Mouse (Mus musculus): Measurements from ENCODE around the gene Tars2. TPM values are rescaled to one million over a fixed set of nuclear protein-coding genes. Genes with fewer than 3 reads are reported as not detected.

Gene Tars2
- polyA plus RNA-seq, 1 experiment: 29.3 TPM

Other genes with a start within 250 kb of the Tars2 start
- 8.2 and 18.1 TPM in 2 replicates for gene Ctss, start 233.4 kb downstream of the Tars2 start, polyA plus RNA-seq (2012; rRNA removed)
- not detected in 2 replicates for gene Hormad1, start 200.5 kb downstream of the Tars2 start, polyA plus RNA-seq (2012; rRNA removed)
- 7.6 and 10.4 TPM in 2 replicates for gene Golph3l, start 171.3 kb downstream of the Tars2 start, polyA plus RNA-seq (2012; rRNA removed)
- 9.9 and 13.2 TPM in 2 replicates for gene Ensa, start 135.2 kb downstream of the Tars2 start, polyA plus RNA-seq (2012; rRNA removed)
- 31.9 and 43.0 TPM in 2 replicates for gene Mcl1, start 101.4 kb downstream of the Tars2 start, polyA plus RNA-seq (2012; rRNA removed)
- 5.2 and 6.0 TPM in 2 replicates for gene Adamtsl4, start 72.3 kb downstream of the Tars2 start, polyA plus RNA-seq (2012; rRNA removed)
- gene Ecm1, start 20.6 kb downstream of the Tars2 start, polyA plus RNA-seq (2012; rRNA removed): 494 and 636 TPM in 2 replicates
- gene Rprd2, start 58.7 kb upstream of the Tars2 start, polyA plus RNA-seq (2012; rRNA removed): 12.6 and 13.9 TPM in 2 replicates
- 12.4 and 14.6 TPM in 2 replicates for gene Prpf3, start 95.7 kb upstream of the Tars2 start, polyA plus RNA-seq (2012; rRNA removed)
- gene Mrps21, start 111.3 kb upstream of the Tars2 start, polyA plus RNA-seq (2012; rRNA removed): 172 and 274 TPM in 2 replicates
- 5.1 and 6.0 TPM in 2 replicates for gene Ciart, start 122.0 kb upstream of the Tars2 start, polyA plus RNA-seq (2012; rRNA removed)
- gene BC028528, start 131.8 kb upstream of the Tars2 start, polyA plus RNA-seq (2012; rRNA removed): 5.7 and 8.1 TPM in 2 replicates
- 177 and 182 TPM in 2 replicates for gene Aph1a, start 133.8 kb upstream of the Tars2 start, polyA plus RNA-seq (2012; rRNA removed)
- 206 TPM in 2 replicates for gene Car14, start 144.5 kb upstream of the Tars2 start, polyA plus RNA-seq (2012; rRNA removed)
- 13.0 and 18.5 TPM in 2 replicates for gene Anp32e, start 169.0 kb upstream of the Tars2 start, polyA plus RNA-seq (2012; rRNA removed)
- 32.4 and 33.2 TPM in 2 replicates for gene Plekho1, start 235.8 kb upstream of the Tars2 start, polyA plus RNA-seq (2012; rRNA removed)

Data from kidney, adult 2 months (tissue).